Mouse (Mus musculus): Measurements from ENCODE around the gene Cdk6.

GRCm38 (mm10) chr5:3362111-3362510, 20.8 kb downstream of the Cdk6 start:
- no peak for TF ChIP-seq CTCF (IDR thresholded peaks at IDR 0.05; ENCODE audit: borderline replicate concordance, control insufficient read depth, extremely low read depth, insufficient read depth, low read length, poor library complexity)
- no peak for TF ChIP-seq POLR2A (IDR thresholded peaks at IDR 0.05; ENCODE audit: control insufficient read depth, extremely low read depth, insufficient read depth, low read length, poor library complexity)

All from thymus, adult 2 months (tissue).